Mouse (Mus musculus): ENCODE results near the gene 2610021A01Rik. TPM values are rescaled to one million over a fixed set of nuclear protein-coding genes. Genes with fewer than 3 reads are reported as not detected.
"Not testable (repeated sequence)": the region's sequence is repeated elsewhere in the genome, so short reads cannot be mapped to it uniquely, and the experiment has no call there.

The 2610021A01Rik gene
- polyA plus RNA-seq (2015; fragmentation: Nextera tagmentation; extraction: Ambion mirVana): 9.8 and 12.6 TPM in 2 replicates

GRCm38 (mm10) chr7:41599034-41599813 is at the start of gene 2610021A01Rik:
Gene 2610021A01Rik (plus strand): TSS chr7:41599230.
- Histone ChIP-seq H3K36me3 (ENCODE audit: control insufficient read depth, insufficient read depth, low read length) (no peaks in the 10 kb centered on the region; the same call in 1 of the 2 replicates), H3K9ac (ENCODE audit: low read length) (peak within 1 kb of the TSS; percentile 79), H3K27ac (ENCODE audit: low read length) (peak within 1 kb of the TSS; percentile 49), H3K4me1 (replicated peaks; ENCODE audit: control insufficient read depth, insufficient read depth, low read length) (peaks cover 4% of the 10 kb centered on the region; the same call in 1 of the 2 replicates), H3K9me3 (ENCODE audit: control insufficient read depth, low read length) (no peaks in the 10 kb centered on the region), H3K4me2 (ENCODE audit: low read depth, low read length) (peak within 1 kb of the TSS; percentile 85), H3K4me3 (ENCODE audit: low read length) (peak within 1 kb of the TSS; percentile 72), H3K27me3 (ENCODE audit: control insufficient read depth, insufficient read depth, low read depth, low read length) (no peaks in the 10 kb centered on the region)
- peak; percentile 99 for ATAC-seq (ENCODE audit: low read depth)
- under 1% methylated on average over 41 of the region's 41 CpGs for WGBS

DNA sequence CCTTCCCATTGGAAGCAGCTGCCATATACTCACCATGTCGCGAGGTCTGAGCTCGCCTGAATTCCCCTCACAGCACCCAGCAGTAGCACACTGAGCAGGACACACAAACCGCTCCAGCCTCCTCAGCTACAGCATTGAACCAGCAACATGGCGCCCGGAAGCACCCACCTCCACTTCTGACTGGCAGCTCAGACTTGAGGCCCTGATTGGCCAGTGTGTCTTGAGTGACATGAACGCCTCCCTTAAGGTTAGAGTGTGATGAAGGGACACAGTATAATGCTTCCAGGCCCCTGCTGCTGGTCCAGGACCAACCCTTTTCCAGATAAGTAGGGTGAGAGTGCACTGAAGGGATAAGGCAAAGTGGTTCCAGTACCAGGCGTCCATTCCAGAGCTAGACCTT is 38.3 kb upstream of the 2610021A01Rik start:
- no peak for ATAC-seq (ENCODE audit: low read depth)
- Histone ChIP-seq H3K9ac (ENCODE audit: low read length) (no peak overlapping the region), H3K4me1 (replicated peaks; ENCODE audit: control insufficient read depth, insufficient read depth, low read length) (no peaks in the 10 kb centered on the region), H3K27me3 (ENCODE audit: control insufficient read depth, insufficient read depth, low read depth, low read length) (no peaks in the 10 kb centered on the region), H3K27ac (ENCODE audit: low read length) (no peak overlapping the region), H3K36me3 (ENCODE audit: control insufficient read depth, insufficient read depth, low read length) (no peaks in the 10 kb centered on the region), H3K4me3 (ENCODE audit: low read length) (no peak overlapping the region), H3K4me2 (ENCODE audit: low read depth, low read length) (no peak overlapping the region), H3K9me3 (ENCODE audit: control insufficient read depth, low read length) (no peaks in the 10 kb centered on the region)
- WGBS: 68% methylated on average over 8 of the region's 8 CpGs

DNA sequence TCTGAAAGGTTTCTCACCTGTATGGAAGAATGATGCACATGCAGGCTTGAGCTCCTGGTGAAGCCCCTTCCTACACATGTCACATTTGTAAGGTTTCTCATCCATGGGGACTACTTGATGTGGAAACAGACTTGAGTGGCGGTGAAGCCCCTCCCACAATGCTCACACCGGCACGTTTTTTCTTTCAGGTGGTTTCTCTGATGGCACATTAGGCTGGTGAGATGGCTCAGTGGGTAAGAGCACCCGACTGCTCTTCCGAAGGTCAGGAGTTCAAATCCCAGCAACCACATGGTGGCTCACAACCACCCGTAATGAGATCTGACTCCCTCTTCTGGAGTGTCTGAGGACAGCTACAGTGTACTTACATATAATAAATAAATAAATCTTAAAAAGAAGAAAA is 25.5 kb upstream of the 2610021A01Rik start, which contains the start of gene Gm6871:
TSS of gene Gm6871 (minus strand) at position 101 of the 400 bp plus-strand sequence.
- WGBS: 79% methylated on average over 5 of the region's 6 CpGs
- not testable (repeated sequence) for H3K9ac ChIP-seq (ENCODE audit: low read length); H3K4me3 ChIP-seq (ENCODE audit: low read length); H3K9me3 ChIP-seq (ENCODE audit: control insufficient read depth, low read length); ATAC-seq (ENCODE audit: low read depth); H3K4me2 ChIP-seq (ENCODE audit: low read depth, low read length); H3K36me3 ChIP-seq (ENCODE audit: control insufficient read depth, insufficient read depth, low read length); H3K27me3 ChIP-seq (ENCODE audit: control insufficient read depth, insufficient read depth, low read depth, low read length); H3K4me1 ChIP-seq (replicated peaks; ENCODE audit: control insufficient read depth, insufficient read depth, low read length); H3K27ac ChIP-seq (ENCODE audit: low read length)

GRCm38 (mm10) chr7:41577956-41578355 is 21.1 kb upstream of the 2610021A01Rik start:
- WGBS: 84% methylated on average over 2 of the region's 2 CpGs
- H3K4me3 ChIP-seq (ENCODE audit: low read length): no peak overlapping the region
- no peaks in the 10 kb centered on the region for H3K27me3 ChIP-seq (ENCODE audit: control insufficient read depth, insufficient read depth, low read depth, low read length)

GRCm38 (mm10) chr7:41582028-41582427 is 17.0 kb upstream of the 2610021A01Rik start:
- H3K4me2 ChIP-seq (ENCODE audit: low read depth, low read length): no peak overlapping the region
- no peak overlapping the region for H3K27ac ChIP-seq (ENCODE audit: low read length)
- H3K4me3 ChIP-seq (ENCODE audit: low read length): no peak overlapping the region
- H3K9ac ChIP-seq (ENCODE audit: low read length): no peak overlapping the region
- H3K36me3 ChIP-seq (ENCODE audit: control insufficient read depth, insufficient read depth, low read length): no peaks in the 10 kb centered on the region
- H3K27me3 ChIP-seq (ENCODE audit: control insufficient read depth, insufficient read depth, low read depth, low read length): no peaks in the 10 kb centered on the region
- ATAC-seq (ENCODE audit: low read depth): no peak
- H3K9me3 ChIP-seq (ENCODE audit: control insufficient read depth, low read length): peaks cover 3% of the 10 kb centered on the region; the same call in 1 of the 2 replicates
- no peaks in the 10 kb centered on the region for H3K4me1 ChIP-seq (replicated peaks; ENCODE audit: control insufficient read depth, insufficient read depth, low read length)

More at GRCm38 (mm10) chr7:41577956-41578355, 21.1 kb upstream of the 2610021A01Rik start:
- no peak overlapping the region for H3K27ac ChIP-seq (ENCODE audit: low read length)
- H3K36me3 ChIP-seq (ENCODE audit: control insufficient read depth, insufficient read depth, low read length): no peaks in the 10 kb centered on the region
- H3K9ac ChIP-seq (ENCODE audit: low read length): no peak overlapping the region
- no peaks in the 10 kb centered on the region for H3K9me3 ChIP-seq (ENCODE audit: control insufficient read depth, low read length)
- no peak overlapping the region for H3K4me2 ChIP-seq (ENCODE audit: low read depth, low read length)
- no peak for ATAC-seq (ENCODE audit: low read depth)
- H3K4me1 ChIP-seq (replicated peaks; ENCODE audit: control insufficient read depth, insufficient read depth, low read length): no peaks in the 10 kb centered on the region

- not testable (repeated sequence) for ATAC-seq (ENCODE audit: low read depth); H3K4me2 ChIP-seq (ENCODE audit: low read depth, low read length); H3K9ac ChIP-seq (ENCODE audit: low read length); H3K27ac ChIP-seq (ENCODE audit: low read length); H3K4me3 ChIP-seq (ENCODE audit: low read length); H3K9me3 ChIP-seq (ENCODE audit: control insufficient read depth, low read length); H3K4me1 ChIP-seq (replicated peaks; ENCODE audit: control insufficient read depth, insufficient read depth, low read length); H3K27me3 ChIP-seq (ENCODE audit: control insufficient read depth, insufficient read depth, low read depth, low read length); H3K36me3 ChIP-seq (ENCODE audit: control insufficient read depth, insufficient read depth, low read length)
Measured at GRCm38 (mm10) chr7:41587831-41588230, 11.2 kb upstream of the 2610021A01Rik start.

- Histone ChIP-seq H3K9me3 (ENCODE audit: control insufficient read depth, low read length) (no peaks in the 10 kb centered on the region), H3K27ac (ENCODE audit: low read length) (no peak overlapping the region), H3K9ac (ENCODE audit: low read length) (peak overlapping the region; percentile 79), H3K4me3 (ENCODE audit: low read length) (peak overlapping the region; percentile 72), H3K4me2 (ENCODE audit: low read depth, low read length) (peak overlapping the region; percentile 85), H3K36me3 (ENCODE audit: control insufficient read depth, insufficient read depth, low read length) (no peaks in the 10 kb centered on the region; the same call in 1 of the 2 replicates), H3K27me3 (ENCODE audit: control insufficient read depth, insufficient read depth, low read depth, low read length) (no peaks in the 10 kb centered on the region), H3K4me1 (replicated peaks; ENCODE audit: control insufficient read depth, insufficient read depth, low read length) (peaks cover 4% of the 10 kb centered on the region; the same call in 1 of the 2 replicates)
- no peak for ATAC-seq (ENCODE audit: low read depth)
- WGBS: 44% methylated on average over 5 of the region's 5 CpGs
Measured at GRCm38 (mm10) chr7:41598615-41599014, 415 bp upstream of the 2610021A01Rik start.

- Histone ChIP-seq H3K27ac (ENCODE audit: low read length) (peak overlapping the region; percentile 49; the same call in 1 of the 2 replicates), H3K9ac (ENCODE audit: low read length) (peak overlapping the region; percentile 79), H3K4me1 (replicated peaks; ENCODE audit: control insufficient read depth, insufficient read depth, low read length) (peaks cover 4% of the 10 kb centered on the region; the same call in 1 of the 2 replicates), H3K4me2 (ENCODE audit: low read depth, low read length) (peak overlapping the region; percentile 85), H3K9me3 (ENCODE audit: control insufficient read depth, low read length) (no peaks in the 10 kb centered on the region), H3K4me3 (ENCODE audit: low read length) (peak overlapping the region; percentile 72), H3K36me3 (ENCODE audit: control insufficient read depth, insufficient read depth, low read length) (no peaks in the 10 kb centered on the region; the same call in 1 of the 2 replicates), H3K27me3 (ENCODE audit: control insufficient read depth, insufficient read depth, low read depth, low read length) (no peaks in the 10 kb centered on the region)
- ATAC-seq (ENCODE audit: low read depth): no peak
- WGBS: 9% methylated on average over 3 of the region's 3 CpGs
Measured at GRCm38 (mm10) chr7:41599932-41600548, 1.0 kb downstream of the 2610021A01Rik start.

DNA sequence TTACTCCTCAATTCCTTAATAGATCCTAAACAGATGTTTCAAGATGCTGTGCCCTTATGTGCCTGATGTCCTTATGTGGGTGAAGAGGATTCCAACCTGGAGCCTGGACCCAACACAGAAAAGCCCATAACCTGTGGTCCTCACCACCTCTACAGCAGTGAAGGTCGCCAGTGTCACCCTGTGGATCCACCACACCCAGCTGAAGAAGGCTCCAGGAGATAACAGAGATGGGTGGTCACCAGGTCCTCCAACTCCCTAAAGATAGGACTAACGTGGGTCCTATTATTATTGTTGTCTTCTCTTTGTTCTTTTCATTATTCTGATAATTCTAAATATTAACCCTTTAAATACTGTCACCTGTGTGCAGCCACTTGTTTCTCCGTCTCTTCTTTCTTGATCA is 12.6 kb downstream of the 2610021A01Rik start:
- Histone ChIP-seq H3K9ac (ENCODE audit: low read length) (no peak overlapping the region), H3K36me3 (ENCODE audit: control insufficient read depth, insufficient read depth, low read length) (peaks cover 14% of the 10 kb centered on the region), H3K4me2 (ENCODE audit: low read depth, low read length) (no peak overlapping the region), H3K4me1 (replicated peaks; ENCODE audit: control insufficient read depth, insufficient read depth, low read length) (no peaks in the 10 kb centered on the region), H3K4me3 (ENCODE audit: low read length) (no peak overlapping the region), H3K27me3 (ENCODE audit: control insufficient read depth, insufficient read depth, low read depth, low read length) (no peaks in the 10 kb centered on the region), H3K27ac (ENCODE audit: low read length) (no peak overlapping the region), H3K9me3 (ENCODE audit: control insufficient read depth, low read length) (no peaks in the 10 kb centered on the region)
- no peak for ATAC-seq (ENCODE audit: low read depth)
- 82% methylated on average over 3 of the region's 3 CpGs for WGBS

Measured in lung, embryonic 16.5 days (tissue).